Mouse (Mus musculus): ENCODE measurements around the gene Rab1b. TPM values are rescaled to one million over a fixed set of nuclear protein-coding genes. Genes with fewer than 3 reads are reported as not detected.
A peak's percentile ranks its signal among the peaks of the same experiment; 100 is the strongest.
"Not testable (repeated sequence)": the region's sequence is repeated elsewhere in the genome, so short reads cannot be mapped to it uniquely, and the experiment has no call there.

The Rab1b gene
- polyA plus RNA-seq, 1 experiment from 2014 or later, result 237 TPM

DNA sequence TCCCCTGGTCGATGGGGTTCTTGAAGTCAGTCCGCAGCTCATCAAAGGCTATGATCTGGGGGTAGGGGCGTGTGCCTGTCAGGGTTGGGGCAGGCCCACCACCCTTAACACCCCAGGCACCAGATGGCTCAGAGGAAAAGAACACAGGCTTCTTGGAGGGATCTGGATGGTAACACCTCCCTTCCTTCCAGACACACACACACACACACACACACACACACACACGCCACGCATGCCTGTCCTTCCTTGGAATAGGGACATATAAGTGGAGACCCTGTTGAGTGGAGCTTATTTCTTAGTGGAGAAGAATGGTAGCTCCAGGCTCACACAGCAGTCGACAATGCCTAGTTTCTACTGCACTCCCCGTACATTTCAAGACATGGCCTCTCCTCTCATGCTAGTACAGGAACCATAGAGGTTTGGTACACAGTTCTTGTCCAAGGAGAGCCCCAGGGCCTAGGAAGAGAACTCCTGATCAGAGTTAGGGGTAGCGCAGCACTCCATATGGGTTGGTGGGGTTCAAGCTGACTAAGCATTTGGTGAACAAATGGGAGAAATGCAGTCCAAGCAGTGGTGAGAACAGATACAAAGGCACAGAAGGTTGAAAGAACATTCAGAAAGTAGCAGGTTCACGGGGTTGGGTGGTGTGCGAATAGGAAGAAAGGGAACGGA, 12.0 kb downstream of the Rab1b start:
- H3K27ac ChIP-seq, result peak overlapping the region; percentile 91
- no peaks in the 10 kb centered on the region for H3K9me3 ChIP-seq
- H3K36me3 ChIP-seq (replicated peaks), result peaks cover 45% of the 10 kb centered on the region
- 41% methylated on average over 11 of the region's 11 CpGs for WGBS
- ATAC-seq (ENCODE audit: low FRiP score), result peak; percentile 20; the same call in 1 of the 2 replicates
- peak overlapping the region; percentile 79 for H3K4me3 ChIP-seq (replicated peaks)
- H3K4me1 ChIP-seq, result peaks cover 68% of the 10 kb centered on the region
- peak overlapping the region; percentile 48; the same call in 1 of the 2 replicates for H3K9ac ChIP-seq
- H3K4me2 ChIP-seq, result peak overlapping the region; percentile 96
- no peaks in the 10 kb centered on the region for H3K27me3 ChIP-seq

DNA sequence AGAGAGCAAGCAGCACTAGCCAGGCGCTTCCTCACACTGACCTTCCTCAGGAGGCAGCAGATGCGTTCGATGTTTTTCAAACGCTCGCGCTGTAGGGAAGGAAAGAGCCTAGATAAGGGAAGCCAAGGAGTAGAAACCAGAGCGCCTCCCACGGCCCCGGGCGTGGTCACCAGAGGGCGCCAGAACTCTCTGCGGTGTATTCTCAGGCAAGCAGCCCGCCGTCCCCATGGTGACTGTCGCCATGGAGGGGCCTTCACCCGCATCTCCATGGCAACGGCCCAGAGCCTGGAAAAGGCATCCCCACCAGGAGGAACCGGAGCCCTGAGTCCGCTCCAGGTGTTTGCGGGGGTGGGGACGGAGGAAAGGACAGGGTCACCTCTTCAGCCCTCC, 12.6 kb downstream of the Rab1b start:
- WGBS, result under 1% methylated on average over 21 of the region's 21 CpGs
- Histone ChIP-seq H3K9ac (peak overlapping the region; percentile 48; the same call in 1 of the 2 replicates), H3K27me3 (no peaks in the 10 kb centered on the region), H3K4me2 (peak overlapping the region; percentile 96), H3K27ac (peak overlapping the region; percentile 91), H3K4me3 (replicated peaks) (peak overlapping the region; percentile 79), H3K4me1 (peaks cover 67% of the 10 kb centered on the region), H3K9me3 (no peaks in the 10 kb centered on the region), H3K36me3 (replicated peaks) (peaks cover 44% of the 10 kb centered on the region)
- ATAC-seq (ENCODE audit: low FRiP score), result peak; percentile 74

DNA sequence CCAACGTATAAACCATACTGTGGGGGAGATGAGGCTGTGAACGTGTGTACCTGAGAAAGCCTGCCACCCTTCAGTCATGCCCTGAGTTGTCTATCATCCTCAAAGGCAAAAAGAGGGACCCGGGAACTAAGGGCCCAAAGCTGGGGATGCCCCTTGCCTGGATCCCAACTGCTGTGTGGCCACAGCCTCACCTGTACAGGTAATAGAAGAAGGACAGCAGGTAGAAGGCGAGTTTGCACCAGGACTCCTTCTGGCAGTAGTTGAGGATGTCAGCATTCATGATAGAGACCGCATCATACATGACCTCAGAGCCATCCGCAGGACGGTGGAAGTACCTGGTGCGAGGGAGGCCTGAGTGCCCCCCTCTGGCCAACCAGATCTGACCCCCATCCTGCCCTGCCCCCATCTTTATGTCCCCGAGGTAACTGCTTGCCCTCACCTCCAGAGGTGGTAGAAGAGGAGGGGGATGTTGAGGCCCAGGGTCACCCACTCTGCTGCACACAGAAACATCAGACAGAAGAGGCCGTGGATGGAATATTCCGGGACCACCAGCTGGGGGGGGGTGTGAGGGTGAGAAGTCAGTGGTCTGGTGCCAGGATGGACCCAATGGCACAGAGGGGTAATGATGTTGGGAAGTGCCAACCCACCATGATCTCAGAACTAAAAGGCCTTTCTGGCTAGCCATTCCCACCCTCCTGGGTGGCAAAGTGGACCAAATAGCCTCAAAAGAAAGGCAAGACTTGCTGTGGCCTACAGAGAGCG, 13.2 kb downstream of the Rab1b start:
- peak overlapping the region; percentile 66 for H3K27ac ChIP-seq
- ATAC-seq (ENCODE audit: low FRiP score), result peak; percentile 0; the same call in 1 of the 2 replicates
- WGBS, result 73% methylated on average over 12 of the region's 12 CpGs
- no peaks in the 10 kb centered on the region for H3K9me3 ChIP-seq
- peak overlapping the region; percentile 79 for H3K4me3 ChIP-seq (replicated peaks)
- H3K4me1 ChIP-seq, result peaks cover 66% of the 10 kb centered on the region
- H3K27me3 ChIP-seq, result no peaks in the 10 kb centered on the region
- peaks cover 42% of the 10 kb centered on the region for H3K36me3 ChIP-seq (replicated peaks)
- peak overlapping the region; percentile 96 for H3K4me2 ChIP-seq
- H3K9ac ChIP-seq, result peak overlapping the region; percentile 48; the same call in 1 of the 2 replicates

- no peak for ATAC-seq (ENCODE audit: low FRiP score)
- no peak overlapping the region for H3K4me3 ChIP-seq (replicated peaks)
- 88% methylated on average over 10 of the region's 10 CpGs for WGBS
- H3K9me3 ChIP-seq, result no peaks in the 10 kb centered on the region
- H3K27me3 ChIP-seq, result no peaks in the 10 kb centered on the region
- no peak overlapping the region for H3K27ac ChIP-seq
- no peak overlapping the region for H3K9ac ChIP-seq
- no peak overlapping the region for H3K4me2 ChIP-seq
- H3K36me3 ChIP-seq (replicated peaks), result peaks cover 42% of the 10 kb centered on the region
- H3K4me1 ChIP-seq, result peaks cover 57% of the 10 kb centered on the region
Observed at GRCm38 (mm10) chr19:5092083-5092482, 14.8 kb downstream of the Rab1b start.

DNA sequence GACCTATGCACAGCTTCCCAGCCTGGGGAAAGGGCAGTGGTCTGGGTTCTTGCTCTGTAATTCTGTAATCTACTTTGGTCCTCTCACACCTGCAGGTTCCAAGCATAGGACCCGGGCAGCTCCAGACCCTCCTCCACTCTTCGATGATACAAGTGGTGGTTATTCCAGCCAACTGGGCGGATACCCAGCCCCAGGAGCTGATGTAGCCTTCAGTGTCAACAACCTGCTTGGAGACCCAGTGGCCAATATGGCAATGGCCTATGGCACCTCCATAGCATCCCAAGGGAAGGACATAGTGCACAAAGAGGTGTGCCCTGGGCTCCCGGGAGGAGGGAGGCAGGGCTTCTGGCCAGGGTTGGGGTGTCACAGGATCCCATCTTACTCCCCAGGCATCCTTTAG, 17.5 kb downstream of the Rab1b start:
- Histone ChIP-seq H3K4me1 (peaks cover 41% of the 10 kb centered on the region), H3K4me2 (peak overlapping the region; percentile 87), H3K27ac (no peak overlapping the region), H3K9ac (peak overlapping the region; percentile 74; the same call in 1 of the 2 replicates), H3K4me3 (replicated peaks) (peak overlapping the region; percentile 85), H3K9me3 (no peaks in the 10 kb centered on the region), H3K27me3 (peaks cover 23% of the 10 kb centered on the region), H3K36me3 (replicated peaks) (peaks cover 42% of the 10 kb centered on the region)
- 91% methylated on average over 4 of the region's 4 CpGs for WGBS
- ATAC-seq (ENCODE audit: low FRiP score), result no peak

DNA sequence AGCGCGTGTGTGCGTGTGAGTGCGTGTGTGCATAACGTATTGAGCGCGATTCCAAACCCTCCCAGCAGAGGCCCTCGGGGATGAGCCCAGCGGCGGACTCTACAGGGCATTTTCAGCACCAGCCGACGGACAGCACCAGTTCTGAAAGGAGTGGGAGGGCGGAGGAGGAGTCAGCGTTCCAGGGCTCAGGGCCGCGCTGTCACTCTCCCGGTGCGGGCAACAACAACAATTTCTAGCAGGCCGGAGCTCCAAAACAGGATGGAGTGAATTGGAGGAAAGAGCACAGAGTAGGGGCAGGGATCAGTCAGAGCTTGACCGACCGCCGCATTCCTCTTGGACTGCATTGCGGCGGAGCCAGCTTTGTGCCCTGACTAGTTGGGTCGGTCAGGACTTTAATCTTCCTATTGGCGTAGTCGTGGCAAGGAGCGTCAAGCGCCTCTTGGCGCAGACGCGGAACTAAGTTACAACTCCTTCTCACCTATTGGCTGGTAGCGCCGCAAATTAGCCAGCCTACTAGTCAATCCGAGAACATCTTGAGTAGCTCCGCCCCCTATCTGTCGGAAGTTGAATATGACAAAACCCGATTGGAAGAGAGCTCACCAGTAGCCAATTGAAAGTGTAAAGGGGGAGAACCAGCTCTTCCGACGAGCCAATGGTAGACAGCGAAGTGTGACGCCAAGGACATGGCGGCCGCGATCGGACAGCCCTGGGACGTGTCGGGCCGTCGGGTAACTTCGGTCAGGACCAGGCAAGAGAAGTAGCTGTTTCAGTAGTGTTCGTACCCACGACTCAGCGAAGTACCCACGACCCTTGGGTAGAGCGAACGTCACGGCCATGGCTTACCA, 18.8 kb downstream of the Rab1b start, which contains the start of gene Yif1a:
Gene Yif1a, plus strand, starts transcription at position 655 of the 845 bp plus-strand sequence.
- peak within 1 kb of the TSS; percentile 87 for H3K4me2 ChIP-seq
- H3K4me1 ChIP-seq, result peaks cover 29% of the 10 kb centered on the region
- no peaks in the 10 kb centered on the region for H3K9me3 ChIP-seq
- H3K36me3 ChIP-seq (replicated peaks), result peaks cover 34% of the 10 kb centered on the region
- H3K9ac ChIP-seq, result peak within 1 kb of the TSS; percentile 74
- H3K4me3 ChIP-seq (replicated peaks), result peak within 1 kb of the TSS; percentile 85
- H3K27ac ChIP-seq, result peak within 1 kb of the TSS; percentile 78
- WGBS, result under 1% methylated on average over 58 of the region's 58 CpGs
- ATAC-seq (ENCODE audit: low FRiP score), result peak; percentile 96
- H3K27me3 ChIP-seq, result peaks cover 35% of the 10 kb centered on the region

DNA sequence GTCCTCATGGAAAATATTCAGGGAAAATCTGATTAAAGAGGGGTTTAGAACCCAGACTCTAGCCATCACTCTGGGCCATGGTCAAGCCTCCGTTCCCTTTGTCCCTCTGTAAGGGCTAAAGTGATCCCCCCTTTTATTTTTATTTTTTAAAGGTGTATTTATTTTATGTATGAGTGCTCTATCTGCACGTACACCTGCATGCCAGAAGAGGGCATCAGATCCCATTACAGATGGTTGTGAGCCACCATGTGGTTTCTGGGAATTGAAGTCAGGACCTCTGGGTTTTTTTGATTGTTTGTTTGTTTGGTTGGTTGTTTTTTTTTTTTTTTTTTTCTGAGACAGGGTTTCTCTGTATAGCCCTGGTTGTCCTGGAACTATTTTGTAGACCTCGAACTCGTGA, 20.3 kb downstream of the Rab1b start:
- Histone ChIP-seq H3K36me3 (replicated peaks) (peaks cover 18% of the 10 kb centered on the region), H3K27me3 (peaks cover 51% of the 10 kb centered on the region), H3K4me1 (peaks cover 28% of the 10 kb centered on the region)
- WGBS, result 61% methylated on average over 4 of the region's 4 CpGs
- not testable (repeated sequence) for ATAC-seq (ENCODE audit: low FRiP score); H3K9ac ChIP-seq; H3K9me3 ChIP-seq; H3K4me2 ChIP-seq; H3K4me3 ChIP-seq (replicated peaks); H3K27ac ChIP-seq

DNA sequence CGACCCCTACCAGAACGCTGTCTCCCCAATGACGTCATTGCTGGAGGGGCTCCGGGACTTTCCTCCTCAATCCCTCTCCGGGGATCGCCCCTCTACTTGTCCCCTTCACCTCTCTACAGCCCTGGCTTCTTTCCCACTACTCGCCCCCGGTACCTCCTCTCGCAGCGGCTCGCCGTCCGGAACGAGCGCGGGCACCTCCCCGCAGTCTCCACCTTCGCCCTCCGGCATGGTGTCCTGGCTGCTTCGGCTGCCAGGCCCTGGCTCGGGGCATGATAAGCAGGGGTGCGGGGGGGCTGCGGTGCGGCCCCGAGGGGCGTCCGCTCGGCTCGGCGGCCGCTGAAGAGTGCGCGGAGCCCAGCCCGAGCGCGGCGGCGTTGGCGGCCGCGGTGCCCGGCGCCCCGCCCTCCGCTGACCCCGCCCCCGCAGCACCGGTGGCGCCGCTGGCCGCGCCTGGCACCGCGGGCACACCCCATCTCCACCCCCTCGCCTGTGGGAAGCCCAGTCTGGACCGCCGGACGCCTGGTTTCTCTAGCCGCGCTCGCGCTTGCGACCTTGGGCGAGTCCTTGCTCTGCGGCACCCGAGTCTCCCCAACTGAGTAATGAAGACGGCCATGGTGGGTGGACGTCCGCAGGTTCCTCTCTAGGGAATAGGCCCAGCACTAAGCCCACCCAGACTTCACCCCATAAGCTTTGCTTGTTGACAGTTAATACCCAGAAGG, 21.6 kb downstream of the Rab1b start, which contains the start of gene Tmem151a:
Gene Tmem151a, minus strand, starts transcription at position 387 of the 719 bp plus-strand sequence.
- peak within 1 kb of the TSS; percentile 83 for H3K4me2 ChIP-seq
- under 1% methylated on average over 69 of the region's 69 CpGs for WGBS
- no peak within 1 kb of the TSS for H3K27ac ChIP-seq
- peak within 1 kb of the TSS; percentile 57 for H3K9ac ChIP-seq
- H3K9me3 ChIP-seq, result no peaks in the 10 kb centered on the region
- no peak for ATAC-seq (ENCODE audit: low FRiP score)
- peak within 1 kb of the TSS; percentile 48 for H3K4me3 ChIP-seq (replicated peaks)
- peaks cover 7% of the 10 kb centered on the region; the same call in 1 of the 2 replicates for H3K36me3 ChIP-seq (replicated peaks)
- peaks cover 63% of the 10 kb centered on the region for H3K27me3 ChIP-seq
- H3K4me1 ChIP-seq, result peaks cover 28% of the 10 kb centered on the region

DNA sequence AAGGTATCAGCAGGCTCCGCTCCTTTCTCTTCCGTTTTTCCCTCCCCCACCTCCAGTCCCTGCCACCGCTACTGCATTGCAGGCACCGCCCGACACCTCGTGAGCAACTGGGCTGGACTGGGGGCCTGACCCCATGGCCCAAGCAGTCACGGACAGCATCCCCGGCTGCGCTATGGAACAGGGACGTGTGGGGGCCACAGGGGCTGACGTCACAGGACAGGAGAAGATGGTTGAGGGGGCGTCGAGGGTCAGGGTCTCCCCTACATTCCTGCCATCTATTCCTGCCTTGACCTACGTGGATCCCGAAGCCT, 22.1 kb downstream of the Rab1b start:
- no peak overlapping the region for H3K27ac ChIP-seq
- H3K4me2 ChIP-seq, result peak overlapping the region; percentile 83
- H3K9ac ChIP-seq, result peak overlapping the region; percentile 57; the same call in 1 of the 2 replicates
- ATAC-seq (ENCODE audit: low FRiP score), result no peak
- peaks cover 28% of the 10 kb centered on the region for H3K4me1 ChIP-seq
- no peaks in the 10 kb centered on the region for H3K9me3 ChIP-seq
- 5% methylated on average over 15 of the region's 15 CpGs for whole genome bisulfite sequencing
- H3K36me3 ChIP-seq (replicated peaks), result 0 out of 2 replicates have a peak, but pooled peaks cover 4% of the 10 kb centered on the region
- H3K4me3 ChIP-seq (replicated peaks), result peak overlapping the region; percentile 48
- H3K27me3 ChIP-seq, result peaks cover 68% of the 10 kb centered on the region

DNA sequence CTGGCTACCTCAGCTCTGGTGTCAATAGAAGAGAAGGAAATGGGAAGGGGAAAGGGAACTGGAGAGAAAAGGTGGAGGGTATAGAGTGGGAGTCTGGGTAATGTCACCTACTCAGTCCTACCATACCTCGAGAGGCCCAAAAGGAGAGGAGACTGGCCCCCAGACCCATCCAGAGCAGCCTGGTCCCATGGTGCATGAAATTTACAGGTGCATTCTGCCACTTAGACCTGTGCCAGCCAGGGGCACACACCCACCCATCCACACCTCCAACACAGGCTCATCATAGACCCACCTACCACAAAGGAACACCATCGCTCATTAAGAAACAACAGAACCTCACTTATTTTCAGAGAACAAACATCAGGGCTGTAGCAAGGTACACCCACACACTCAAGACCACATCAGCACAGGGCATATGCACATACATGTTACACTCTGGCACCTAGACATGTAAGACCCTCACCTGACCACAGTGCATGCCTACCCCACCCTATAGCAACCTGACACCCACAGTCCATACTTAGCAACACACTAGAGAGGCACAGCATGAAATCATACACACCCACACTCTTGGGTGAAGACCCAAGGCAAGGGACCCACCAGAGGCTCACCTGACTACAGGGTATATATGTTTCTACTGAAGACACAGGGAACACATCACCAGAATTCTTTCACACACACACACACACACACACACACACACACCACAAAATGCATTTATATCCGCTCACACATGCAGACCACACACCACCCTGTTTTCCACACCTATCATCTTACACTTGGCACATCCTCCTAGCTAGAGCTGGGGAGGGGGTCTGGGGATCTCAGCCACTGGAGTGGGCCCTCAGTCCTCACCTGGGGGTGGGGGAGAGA, 22.7 kb downstream of the Rab1b start:
- peaks cover 72% of the 10 kb centered on the region for H3K27me3 ChIP-seq
- peak overlapping the region; percentile 83; the same call in 1 of the 2 replicates for H3K4me2 ChIP-seq
- no peak for ATAC-seq (ENCODE audit: low FRiP score)
- peak overlapping the region; percentile 48; the same call in 1 of the 2 replicates for H3K4me3 ChIP-seq (replicated peaks)
- H3K36me3 ChIP-seq (replicated peaks), result no peaks in the 10 kb centered on the region
- H3K27ac ChIP-seq, result no peak overlapping the region
- H3K9ac ChIP-seq, result no peak overlapping the region
- H3K4me1 ChIP-seq, result peaks cover 22% of the 10 kb centered on the region
- 66% methylated on average over 3 of the region's 3 CpGs for WGBS
- no peaks in the 10 kb centered on the region for H3K9me3 ChIP-seq
